Mouse (Mus musculus): ENCODE results near the gene Dennd5b.
"Not testable (repeated sequence)": the region's sequence is repeated elsewhere in the genome, so short reads cannot be mapped to it uniquely, and the experiment has no call there.

Gene Dennd5b

DNA sequence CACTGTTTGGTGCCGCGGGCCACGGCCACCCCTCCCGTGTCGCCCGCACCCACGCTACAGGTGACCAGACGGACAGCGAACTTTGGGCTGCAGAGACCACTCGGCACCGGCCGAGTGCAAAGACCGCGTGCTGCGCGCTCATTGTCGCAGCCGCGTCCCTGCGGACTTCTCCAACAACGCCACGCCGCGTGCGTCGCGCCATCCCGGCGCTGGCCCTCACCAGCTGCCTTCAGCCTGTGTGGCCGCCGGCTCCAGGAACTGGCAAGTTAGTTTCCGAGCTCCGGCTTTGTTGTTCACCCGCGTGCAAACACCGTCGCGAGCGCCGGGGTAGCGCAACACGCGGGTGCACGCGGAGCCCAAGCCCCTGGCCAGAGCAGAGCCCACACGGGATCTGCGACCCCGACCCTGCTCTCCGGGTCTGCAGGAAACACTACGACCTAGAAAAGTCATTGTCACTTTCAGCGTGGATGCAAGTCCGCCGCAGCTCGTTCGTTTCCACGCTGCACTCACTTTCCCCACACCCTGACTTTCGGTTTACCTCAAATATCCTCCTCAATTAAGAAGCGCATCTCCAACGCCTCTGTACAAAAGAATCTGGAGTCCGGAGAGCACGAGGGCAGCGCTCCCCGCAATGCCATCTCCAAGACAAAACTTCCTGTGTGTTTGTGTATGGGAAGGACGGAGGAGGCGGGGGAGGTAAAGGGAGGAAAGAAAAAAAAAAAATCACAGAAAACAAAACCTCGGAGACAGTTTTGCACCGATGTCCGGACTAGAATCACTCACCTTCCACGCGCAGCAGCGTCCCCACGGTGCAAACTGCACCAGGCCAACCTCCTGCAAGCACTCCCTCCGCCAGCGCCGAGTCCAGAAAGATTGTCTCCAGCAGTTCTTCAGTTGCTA is 155.7 kb downstream of the Dennd5b start:
- DNase-seq (ENCODE audit: low spot score), result peak; percentile 38

DNA sequence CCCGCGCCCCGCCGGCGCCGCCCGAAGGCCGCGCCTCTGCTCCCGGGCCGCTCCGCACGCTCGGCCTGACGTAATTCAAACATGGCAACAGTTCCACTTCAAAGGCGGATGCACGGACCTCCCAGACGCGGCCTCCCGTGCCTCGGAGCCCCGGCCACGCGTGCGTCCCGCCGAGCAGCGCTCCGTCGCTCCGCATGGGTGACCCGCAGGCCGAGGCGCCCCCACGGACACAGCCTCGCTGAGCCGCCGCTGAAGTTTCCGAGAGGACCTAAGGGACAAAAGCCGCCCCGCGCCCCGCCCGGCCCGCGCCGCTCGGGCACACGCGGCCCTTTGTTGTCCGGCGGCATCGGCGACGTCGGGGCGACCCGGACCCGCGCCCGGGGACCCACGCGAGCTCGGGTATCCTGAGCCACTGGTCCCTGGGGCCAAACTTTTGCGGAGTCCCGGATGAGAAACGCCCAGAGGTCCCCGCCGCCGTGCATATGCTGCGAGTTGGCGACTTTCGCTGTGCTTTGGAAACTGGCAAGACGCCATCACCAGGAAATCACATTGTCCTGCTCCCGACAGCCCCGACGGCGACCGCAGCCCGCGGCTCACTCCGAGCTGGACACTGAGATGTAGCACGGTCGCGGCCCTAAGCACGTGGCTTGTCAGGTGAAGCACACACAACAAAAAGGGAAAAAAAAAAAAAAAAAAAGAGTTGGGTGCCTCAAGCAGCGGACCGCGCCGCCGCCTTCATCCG is 156.5 kb downstream of the Dennd5b start:
- DNase-seq (ENCODE audit: low spot score), result peak; percentile 69

DNA sequence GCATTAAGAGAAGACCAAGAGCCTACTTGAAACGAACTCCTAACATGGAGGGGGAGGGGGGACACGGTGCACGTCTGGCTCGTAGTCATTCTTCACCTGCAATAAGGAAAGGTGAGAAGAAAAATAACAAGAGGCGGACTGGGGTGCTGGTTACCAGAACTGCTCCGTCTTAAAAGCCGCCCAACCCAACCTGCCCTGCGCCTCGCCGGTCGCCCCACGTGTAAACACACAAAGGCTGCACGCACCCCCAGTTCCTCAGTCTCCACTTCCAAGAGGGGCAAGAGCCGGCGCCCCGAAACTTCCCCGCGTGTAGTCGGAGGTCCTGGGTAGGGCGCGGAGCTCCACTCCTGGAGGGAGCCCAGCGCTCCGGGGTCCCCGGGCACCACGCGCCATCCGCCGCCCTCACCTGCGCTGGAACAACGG is 157.1 kb downstream of the Dennd5b start:
- no peak for DNase-seq (ENCODE audit: low spot score)

DNA sequence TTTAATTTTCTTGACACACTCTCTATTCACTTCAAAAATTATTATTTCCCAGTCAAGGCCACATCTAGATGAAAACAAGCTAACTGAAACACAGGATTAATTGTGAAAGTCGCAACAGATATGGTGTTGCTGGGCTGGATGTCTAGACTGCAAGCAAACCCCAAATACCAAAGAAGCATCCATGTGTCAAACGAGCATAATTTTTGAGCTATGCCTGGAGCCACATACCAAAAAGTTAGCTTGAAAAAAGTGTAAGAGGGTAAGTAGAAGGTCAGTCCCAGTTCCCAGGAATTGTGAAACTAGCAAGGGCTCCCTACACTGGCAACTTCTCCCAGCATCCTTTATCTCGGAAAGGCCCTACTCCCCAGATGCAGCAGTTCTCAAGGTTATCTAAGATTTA is 157.8 kb downstream of the Dennd5b start:
- no peak for DNase-seq (ENCODE audit: low spot score)

DNA sequence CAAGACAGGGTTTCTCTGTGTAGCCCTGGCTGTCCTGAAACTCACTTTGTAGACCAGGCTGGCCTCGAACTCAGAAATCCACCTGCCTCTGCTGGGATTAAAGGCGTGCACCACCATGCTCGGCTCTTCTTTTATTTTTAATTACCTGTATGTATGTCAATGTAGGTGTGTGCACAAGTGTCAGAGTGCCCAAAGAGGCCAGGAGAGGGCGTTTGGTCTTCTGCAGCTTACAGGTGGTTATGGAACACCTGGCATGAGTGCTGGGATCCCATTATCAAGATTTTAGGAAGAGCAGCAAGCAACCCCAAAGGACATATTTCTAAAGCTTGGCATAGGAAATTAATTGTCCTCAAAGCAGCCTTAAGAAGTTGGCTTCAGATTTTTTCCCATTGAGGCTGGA is 159.1 kb downstream of the Dennd5b start:
- no peak for DNase-seq (ENCODE audit: low spot score)

DNA sequence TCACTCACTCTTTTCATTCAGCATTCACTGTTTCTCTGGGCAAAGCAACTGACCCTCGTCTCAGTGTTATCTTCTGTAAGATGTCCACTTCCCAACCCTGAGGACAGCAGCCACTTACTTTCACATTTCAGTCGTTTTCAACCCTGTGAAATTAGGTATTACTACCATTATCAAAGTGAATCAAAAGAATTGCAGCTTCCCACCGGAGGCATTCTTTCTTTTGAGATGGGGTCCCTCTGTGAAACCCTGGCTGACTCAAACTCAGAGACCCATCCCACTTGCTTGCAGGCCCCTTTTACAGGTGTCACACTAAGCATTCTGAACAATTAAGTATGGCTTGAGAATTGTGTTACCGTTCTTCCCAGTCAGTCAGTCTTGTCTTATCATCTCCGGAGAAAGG is 159.6 kb downstream of the Dennd5b start:
- no peak for DNase-seq (ENCODE audit: low spot score)

DNA sequence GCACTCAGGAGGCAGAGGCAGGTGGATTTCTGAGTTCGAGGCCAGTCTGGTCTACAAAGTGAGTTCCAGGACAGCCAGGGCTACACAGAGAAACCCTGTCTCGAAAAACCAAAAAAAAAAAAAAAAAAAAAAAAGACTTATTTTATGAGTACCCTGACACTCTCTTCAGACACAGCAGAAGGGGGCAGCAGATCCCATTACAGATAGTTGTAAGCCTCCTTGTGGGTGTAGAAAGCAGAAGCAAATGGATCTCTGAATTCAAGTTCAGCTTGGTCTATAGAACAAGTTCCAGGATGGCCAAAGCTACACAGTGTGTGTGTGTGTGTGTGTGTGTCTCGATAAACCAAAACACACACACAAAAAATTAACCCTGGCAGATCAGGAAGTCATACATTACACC is 161.1 kb downstream of the Dennd5b start:
- DNase-seq (ENCODE audit: low spot score), result not testable (repeated sequence)

Data from urinary bladder, postnatal 14 days (tissue).